Mouse (Mus musculus): Measurements from ENCODE around the gene Malsu1. TPM values are rescaled to one million over a fixed set of nuclear protein-coding genes. Genes with fewer than 3 reads are reported as not detected.

The Malsu1 gene
- polyA plus RNA-seq, 1 experiment from 2014 or later: 68.6 TPM

DNA sequence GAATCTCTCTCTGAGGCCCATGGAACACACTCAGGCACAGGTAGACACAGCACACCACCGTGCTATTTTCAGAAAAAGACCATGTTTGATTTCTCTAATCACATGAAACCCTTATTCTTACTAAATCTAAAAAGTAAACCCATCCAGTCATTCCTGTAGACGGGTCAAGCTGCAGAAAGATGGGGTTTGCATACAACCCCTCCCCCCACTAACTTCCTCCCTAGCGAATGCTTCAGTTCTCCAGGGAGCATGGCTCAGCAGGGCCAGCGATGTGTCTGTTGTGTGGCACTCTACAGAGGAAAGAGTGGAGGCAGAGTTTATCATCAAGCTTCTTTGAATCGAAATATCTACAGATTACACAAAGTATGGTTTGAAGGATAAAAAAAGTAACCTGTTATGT, 42.0 kb downstream of the Malsu1 start:
- Histone ChIP-seq H3K9me3 (ENCODE audit: control insufficient read depth, low read length) (no peaks in the 10 kb centered on the region), H3K4me1 (replicated peaks; ENCODE audit: control insufficient read depth, insufficient read depth, low read length) (no peaks in the 10 kb centered on the region), H3K27ac (ENCODE audit: low read depth, low read length) (no peak overlapping the region), H3K36me3 (ENCODE audit: control insufficient read depth, insufficient read depth, low read length) (peaks cover 7% of the 10 kb centered on the region; the same call in 1 of the 2 replicates), H3K27me3 (replicated peaks; ENCODE audit: control insufficient read depth, insufficient read depth, low read length) (no peaks in the 10 kb centered on the region), H3K4me3 (ENCODE audit: low read depth, low read length) (no peak overlapping the region), H3K9ac (ENCODE audit: low read depth, low read length) (no peak overlapping the region), H3K4me2 (no peak overlapping the region)
- ATAC-seq (replicated peaks; ENCODE audit: low FRiP score): no peak
- WGBS: 80% methylated on average over 5 of the region's 5 CpGs
- DNase-seq (ENCODE audit: low spot score): no peak

DNA sequence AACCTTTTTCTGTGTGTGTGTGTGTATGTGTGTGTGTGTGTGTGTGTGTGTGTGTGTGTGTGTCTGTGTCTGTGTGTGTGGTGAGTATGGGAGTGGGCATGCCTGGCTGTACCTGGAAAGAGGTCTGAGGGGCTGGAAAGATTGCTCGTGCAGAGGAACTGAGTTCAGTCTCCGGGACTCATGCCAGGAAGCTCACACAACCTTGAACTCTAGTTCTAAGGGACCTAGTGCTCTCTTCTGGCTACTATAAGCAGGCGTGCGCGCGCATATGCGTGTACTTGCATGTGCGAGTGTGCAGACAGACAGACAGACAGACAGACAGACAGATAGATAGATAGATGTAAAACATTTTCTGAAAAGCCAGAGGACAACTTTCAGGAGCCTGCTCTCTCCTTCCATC, 42.6 kb downstream of the Malsu1 start:
- ATAC-seq (replicated peaks; ENCODE audit: low FRiP score) (no peak), DNase-seq (ENCODE audit: low spot score) (no peak)
- Histone ChIP-seq H3K9me3 (ENCODE audit: control insufficient read depth, low read length) (no peaks in the 10 kb centered on the region), H3K4me1 (replicated peaks; ENCODE audit: control insufficient read depth, insufficient read depth, low read length) (no peaks in the 10 kb centered on the region), H3K27ac (ENCODE audit: low read depth, low read length) (no peak overlapping the region), H3K4me2 (no peak overlapping the region), H3K9ac (ENCODE audit: low read depth, low read length) (no peak overlapping the region), H3K36me3 (ENCODE audit: control insufficient read depth, insufficient read depth, low read length) (peaks cover 5% of the 10 kb centered on the region; the same call in 1 of the 2 replicates), H3K4me3 (ENCODE audit: low read depth, low read length) (no peak overlapping the region), H3K27me3 (replicated peaks; ENCODE audit: control insufficient read depth, insufficient read depth, low read length) (no peaks in the 10 kb centered on the region)
- WGBS: 93% methylated on average over 8 of the region's 8 CpGs

DNA sequence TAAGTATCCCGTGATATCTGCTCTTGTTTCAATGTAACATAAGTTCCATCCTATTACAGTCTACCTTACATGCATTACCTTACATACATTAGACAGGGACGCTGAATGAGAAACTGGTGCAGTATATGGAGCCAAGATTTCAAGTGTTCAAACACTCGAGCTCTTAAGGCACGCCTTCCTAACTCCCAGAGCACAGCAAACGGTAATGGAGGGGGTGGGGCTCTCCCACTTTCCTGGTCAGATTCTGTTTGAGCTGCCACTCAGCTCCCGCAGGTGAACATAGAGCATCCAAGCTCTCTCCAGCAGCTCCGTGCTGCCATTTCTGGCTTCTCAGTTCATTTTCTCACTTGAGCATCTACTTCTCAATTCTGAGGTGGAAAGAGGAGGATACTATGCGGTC, 44.9 kb downstream of the Malsu1 start:
- WGBS: 84% methylated on average over 8 of the region's 8 CpGs
- H3K36me3 ChIP-seq (ENCODE audit: control insufficient read depth, insufficient read depth, low read length): peaks cover 5% of the 10 kb centered on the region; the same call in 1 of the 2 replicates

DNA sequence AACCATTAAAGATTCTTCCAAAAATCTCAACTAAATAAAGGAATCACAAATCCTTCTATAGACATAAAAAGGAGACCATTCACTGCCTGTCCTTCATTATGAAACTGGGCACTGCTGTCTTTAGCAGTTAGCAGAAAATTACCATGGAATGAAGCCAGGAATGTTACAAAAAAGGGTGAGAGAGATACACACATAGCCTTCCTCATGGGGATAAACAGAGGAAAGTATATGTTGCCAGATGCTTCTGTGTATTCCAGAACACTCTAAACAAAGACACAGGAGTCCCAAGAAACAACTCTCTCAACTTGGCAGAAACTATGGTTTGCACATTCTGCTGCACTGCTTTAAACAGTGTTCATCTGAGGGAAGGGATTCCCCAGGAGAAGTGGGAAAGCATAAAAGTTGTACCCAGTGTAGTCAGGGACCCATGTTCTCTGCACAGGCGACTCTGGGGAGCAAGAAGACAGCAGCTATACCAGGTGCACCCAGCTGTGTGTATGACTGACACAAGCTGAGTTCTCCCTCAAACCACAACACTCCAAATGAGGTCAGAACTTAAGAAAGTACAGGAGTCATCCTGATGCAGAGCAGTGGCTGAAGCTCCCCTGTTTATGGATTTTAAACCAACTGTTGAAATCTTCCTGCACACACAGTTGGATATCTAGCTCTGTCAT, 46.0 kb downstream of the Malsu1 start:
- no peak overlapping the region for H3K4me3 ChIP-seq (ENCODE audit: low read depth, low read length)
- ATAC-seq (replicated peaks; ENCODE audit: low FRiP score): no peak
- no peaks in the 10 kb centered on the region for H3K27me3 ChIP-seq (replicated peaks; ENCODE audit: control insufficient read depth, insufficient read depth, low read length)
- no peaks in the 10 kb centered on the region for H3K9me3 ChIP-seq (ENCODE audit: control insufficient read depth, low read length)
- no peak overlapping the region for H3K9ac ChIP-seq (ENCODE audit: low read depth, low read length)
- H3K36me3 ChIP-seq (ENCODE audit: control insufficient read depth, insufficient read depth, low read length): peaks cover 5% of the 10 kb centered on the region; the same call in 1 of the 2 replicates
- H3K27ac ChIP-seq (ENCODE audit: low read depth, low read length): no peak overlapping the region
- H3K4me2 ChIP-seq: no peak overlapping the region
- no peaks in the 10 kb centered on the region for H3K4me1 ChIP-seq (replicated peaks; ENCODE audit: control insufficient read depth, insufficient read depth, low read length)
- no peak for DNase-seq (ENCODE audit: low spot score)
- 71% methylated on average over 1 of the region's 1 CpGs for whole genome bisulfite sequencing

More for the DNA sequence above, 44.9 kb downstream of the Malsu1 start:
- Histone ChIP-seq H3K9ac (ENCODE audit: low read depth, low read length) (no peak overlapping the region), H3K4me1 (replicated peaks; ENCODE audit: control insufficient read depth, insufficient read depth, low read length) (no peaks in the 10 kb centered on the region), H3K4me3 (ENCODE audit: low read depth, low read length) (no peak overlapping the region), H3K4me2 (no peak overlapping the region), H3K9me3 (ENCODE audit: control insufficient read depth, low read length) (no peaks in the 10 kb centered on the region), H3K27me3 (replicated peaks; ENCODE audit: control insufficient read depth, insufficient read depth, low read length) (no peaks in the 10 kb centered on the region), H3K27ac (ENCODE audit: low read depth, low read length) (no peak overlapping the region)
- ATAC-seq (replicated peaks; ENCODE audit: low FRiP score) (no peak), DNase-seq (ENCODE audit: low spot score) (no peak)

DNA sequence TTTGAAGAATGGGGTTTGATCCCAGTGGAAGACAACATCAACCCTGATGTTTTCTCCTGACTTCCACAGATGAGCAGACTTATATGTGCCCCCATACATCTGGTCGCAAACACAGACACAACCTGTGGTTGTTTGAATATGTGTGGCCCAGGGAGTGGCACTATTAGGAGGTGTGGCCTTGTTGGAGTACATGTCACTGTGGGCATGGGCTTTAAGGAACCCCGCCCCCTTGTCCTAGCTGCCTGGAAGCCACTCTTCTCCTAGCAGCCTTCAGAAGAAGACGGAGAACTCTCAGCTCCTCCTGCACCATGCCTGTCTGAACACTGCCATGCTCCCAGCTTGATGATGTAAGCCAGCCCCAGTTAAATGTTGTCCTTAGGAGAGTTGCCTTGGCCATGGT, 46.8 kb downstream of the Malsu1 start:
- H3K4me1 ChIP-seq (replicated peaks; ENCODE audit: control insufficient read depth, insufficient read depth, low read length): no peaks in the 10 kb centered on the region
- no peak overlapping the region for H3K4me2 ChIP-seq
- DNase-seq (ENCODE audit: low spot score) (no peak), ATAC-seq (replicated peaks; ENCODE audit: low FRiP score) (no peak)
- H3K9me3 ChIP-seq (ENCODE audit: control insufficient read depth, low read length): no peaks in the 10 kb centered on the region
- H3K27ac ChIP-seq (ENCODE audit: low read depth, low read length): no peak overlapping the region
- peaks cover 5% of the 10 kb centered on the region; the same call in 1 of the 2 replicates for H3K36me3 ChIP-seq (ENCODE audit: control insufficient read depth, insufficient read depth, low read length)
- 81% methylated on average over 3 of the region's 3 CpGs for WGBS
- H3K9ac ChIP-seq (ENCODE audit: low read depth, low read length): no peak overlapping the region
- H3K27me3 ChIP-seq (replicated peaks; ENCODE audit: control insufficient read depth, insufficient read depth, low read length): no peaks in the 10 kb centered on the region
- no peak overlapping the region for H3K4me3 ChIP-seq (ENCODE audit: low read depth, low read length)

DNA sequence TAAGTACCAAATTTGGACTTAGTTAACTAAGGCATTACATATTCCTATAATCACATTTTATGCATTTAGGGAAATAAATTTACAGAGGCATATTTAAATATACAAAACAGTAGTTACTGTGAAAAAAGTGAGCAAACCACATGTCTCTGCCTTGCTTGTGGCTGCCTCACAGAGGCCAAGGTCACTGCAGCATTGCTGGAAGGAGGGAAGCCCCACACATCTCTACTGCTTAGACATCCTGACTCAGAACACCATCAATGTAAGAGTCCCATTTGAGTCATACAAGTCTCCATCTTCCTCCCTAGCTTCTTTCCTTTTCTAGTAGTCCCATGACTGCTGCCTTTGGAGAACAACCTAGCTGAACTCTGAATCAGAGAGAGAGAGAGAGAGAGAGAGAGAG, 56.7 kb downstream of the Malsu1 start:
- H3K4me3 ChIP-seq (ENCODE audit: low read depth, low read length): no peak overlapping the region

DNA sequence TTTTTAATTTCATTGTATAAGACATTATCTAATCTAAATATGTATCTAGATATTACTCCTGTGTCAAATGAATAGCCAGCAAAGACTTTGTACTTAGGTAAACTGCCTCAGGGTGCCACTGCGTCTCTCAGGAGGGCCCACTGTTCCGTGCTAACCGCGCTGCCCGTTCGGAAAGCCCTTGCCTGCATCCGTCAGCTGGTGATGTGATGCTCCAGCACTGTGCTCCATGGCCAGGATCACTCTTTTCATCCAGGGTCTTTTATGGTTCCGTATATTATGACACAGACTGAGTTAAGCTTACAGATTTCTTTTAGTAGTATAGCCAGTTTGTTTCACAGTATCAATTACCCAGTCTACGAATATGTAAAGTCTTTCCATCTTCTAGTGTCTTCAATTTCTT, 58.3 kb downstream of the Malsu1 start:
- no peaks in the 10 kb centered on the region for H3K9me3 ChIP-seq (ENCODE audit: control insufficient read depth, low read length)
- H3K4me1 ChIP-seq (replicated peaks; ENCODE audit: control insufficient read depth, insufficient read depth, low read length): peaks cover 8% of the 10 kb centered on the region; the same call in 1 of the 2 replicates
- no peak overlapping the region for H3K4me2 ChIP-seq
- no peak overlapping the region for H3K4me3 ChIP-seq (ENCODE audit: low read depth, low read length)
- H3K27ac ChIP-seq (ENCODE audit: low read depth, low read length): no peak overlapping the region
- H3K36me3 ChIP-seq (ENCODE audit: control insufficient read depth, insufficient read depth, low read length): no peaks in the 10 kb centered on the region
- no peak overlapping the region for H3K9ac ChIP-seq (ENCODE audit: low read depth, low read length)
- DNase-seq (ENCODE audit: low spot score): no peak
- no peaks in the 10 kb centered on the region for H3K27me3 ChIP-seq (replicated peaks; ENCODE audit: control insufficient read depth, insufficient read depth, low read length)
- 90% methylated on average over 9 of the region's 9 CpGs for WGBS
- ATAC-seq (replicated peaks; ENCODE audit: low FRiP score): no peak

More for the DNA sequence above, 56.7 kb downstream of the Malsu1 start:
- Histone ChIP-seq H3K36me3 (ENCODE audit: control insufficient read depth, insufficient read depth, low read length) (no peaks in the 10 kb centered on the region), H3K9me3 (ENCODE audit: control insufficient read depth, low read length) (no peaks in the 10 kb centered on the region), H3K27me3 (replicated peaks; ENCODE audit: control insufficient read depth, insufficient read depth, low read length) (no peaks in the 10 kb centered on the region), H3K9ac (ENCODE audit: low read depth, low read length) (no peak overlapping the region), H3K4me2 (no peak overlapping the region), H3K4me1 (replicated peaks; ENCODE audit: control insufficient read depth, insufficient read depth, low read length) (0 out of 2 replicates have a peak, but pooled peaks cover 5% of the 10 kb centered on the region), H3K27ac (ENCODE audit: low read depth, low read length) (no peak overlapping the region)
- no peak for ATAC-seq (replicated peaks; ENCODE audit: low FRiP score)
- DNase-seq (ENCODE audit: low spot score): no peak

DNA sequence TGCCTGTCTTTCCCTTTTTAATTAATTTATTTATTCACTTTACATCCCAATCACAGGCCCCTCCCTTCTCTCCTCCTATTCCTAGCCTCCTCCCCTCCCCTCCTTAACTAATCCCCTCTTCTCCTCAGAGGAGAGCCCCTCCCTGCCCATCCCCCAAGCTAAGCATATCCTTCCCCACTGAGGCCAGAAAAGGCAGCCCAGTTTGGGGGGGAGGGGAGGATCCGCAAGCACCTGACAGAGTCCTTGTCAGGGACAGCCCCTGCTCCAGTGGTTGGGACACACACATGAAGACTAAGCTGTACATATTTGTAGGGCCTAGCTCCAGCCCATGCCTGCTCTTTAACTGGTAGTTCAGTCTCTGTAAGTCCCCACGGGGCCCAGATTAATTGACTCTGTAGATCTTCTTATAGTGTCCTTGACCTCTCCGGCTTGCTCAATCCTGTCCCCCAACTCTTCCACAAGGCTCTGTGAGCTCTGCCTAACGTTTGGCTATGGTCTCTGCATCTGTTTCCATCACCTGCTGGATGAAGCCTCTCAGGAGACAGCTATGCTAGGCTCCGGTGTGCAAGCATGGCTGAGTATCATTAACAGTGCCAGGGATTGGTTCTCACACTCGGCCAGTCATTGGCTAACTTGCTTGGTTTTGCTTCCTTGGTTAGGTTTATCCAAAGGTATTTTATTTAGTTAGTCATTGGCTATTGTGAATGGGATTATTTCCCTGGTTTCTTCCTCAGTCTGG, 58.9 kb downstream of the Malsu1 start:
- no peak for DNase-seq (ENCODE audit: low spot score)
- no peak overlapping the region for H3K9ac ChIP-seq (ENCODE audit: low read depth, low read length)

More for the DNA sequence above, 58.9 kb downstream of the Malsu1 start:
- Histone ChIP-seq H3K4me1 (replicated peaks; ENCODE audit: control insufficient read depth, insufficient read depth, low read length) (peaks cover 15% of the 10 kb centered on the region; the same call in 1 of the 2 replicates), H3K4me3 (ENCODE audit: low read depth, low read length) (no peak overlapping the region), H3K36me3 (ENCODE audit: control insufficient read depth, insufficient read depth, low read length) (no peaks in the 10 kb centered on the region), H3K27ac (ENCODE audit: low read depth, low read length) (no peak overlapping the region), H3K27me3 (replicated peaks; ENCODE audit: control insufficient read depth, insufficient read depth, low read length) (no peaks in the 10 kb centered on the region), H3K4me2 (no peak overlapping the region), H3K9me3 (ENCODE audit: control insufficient read depth, low read length) (no peaks in the 10 kb centered on the region)
- ATAC-seq (replicated peaks; ENCODE audit: low FRiP score): no peak
- 72% methylated on average over 6 of the region's 6 CpGs for WGBS

Data from liver, embryonic 11.5 days (tissue).